Mouse (Mus musculus): ENCODE data around the gene Gm20683. TPM values are rescaled to one million over a fixed set of nuclear protein-coding genes. Genes with fewer than 3 reads are reported as not detected.

The Gm20683 gene
- total RNA-seq, 2 experiments from 2014 or later = 18.6 to 19.2 TPM

Small RNA genes within 50 kb of the gene (microRNA-seq; reads per million reads assigned to microRNA genes)
- gene Mir3082 = 0 reads per million in 2 experiments

Other genes with a start within 250 kb of the Gm20683 start
- gene Gng13, start 124.6 kb downstream of the Gm20683 start, total RNA-seq (2021) = not detected
- under 1 TPM; 0.41 to 0.49 TPM for gene Chtf18, start 114.3 kb downstream of the Gm20683 start, total RNA-seq (2021)
- 1 to 10 TPM; 2.5 to 3.1 TPM for gene Rpusd1, start 114.1 kb downstream of the Gm20683 start, total RNA-seq (2021)
- gene Mslnl, start 105.7 kb downstream of the Gm20683 start, total RNA-seq (2021) = not detected
- gene Msln, start 87.4 kb downstream of the Gm20683 start, total RNA-seq (2021) = under 1 TPM in 1 of 2 experiments, not detected in 1; 0.44 TPM
- gene Narfl, start 68.0 kb downstream of the Gm20683 start, total RNA-seq (2021) = 10 to 100 TPM; 26.0 to 30.5 TPM
- 10 to 100 TPM in 1 of 2 experiments, 1 to 10 TPM in 1; 8.7 to 10.1 TPM for gene Haghl, start 56.1 kb downstream of the Gm20683 start, total RNA-seq (2021)
- not detected for gene Ccdc78, start 55.2 kb downstream of the Gm20683 start, total RNA-seq (2021)
- 10 to 100 TPM; 34.8 to 38.9 TPM for gene Fam173a, start 48.9 kb downstream of the Gm20683 start, total RNA-seq (2021)
- not detected for gene AC134908.4, start 46.1 kb downstream of the Gm20683 start, total RNA-seq (2021)
- 10 to 100 TPM; 48.4 to 50.8 TPM for gene Metrn, start 44.6 kb downstream of the Gm20683 start, total RNA-seq (2021)
- gene Fbxl16, start 32.7 kb downstream of the Gm20683 start, total RNA-seq (2021) = 1 to 10 TPM; 1.2 to 1.5 TPM
- 1 to 10 TPM; 8.9 to 9.3 TPM for gene Wdr24, start 18.1 kb downstream of the Gm20683 start, total RNA-seq (2021)
- 10 to 100 TPM; 13.4 to 13.6 TPM for gene Jmjd8, start 12.9 kb downstream of the Gm20683 start, total RNA-seq (2021)
- gene Stub1, start 8.4 kb downstream of the Gm20683 start, total RNA-seq (2021) = 10 to 100 TPM; 85.4 to 86.0 TPM
- 10 to 100 TPM; 23.2 to 27.7 TPM for gene Rhbdl1, start 4.5 kb downstream of the Gm20683 start, total RNA-seq (2021)
- 10 to 100 TPM; 63.4 to 68.4 TPM for gene Rhot2, start 3.1 kb upstream of the Gm20683 start, total RNA-seq (2021)
- 1 to 10 TPM in 1 of 2 experiments, under 1 TPM in 1; 0.39 to 1.6 TPM for gene Wdr90, start 19.7 kb upstream of the Gm20683 start, total RNA-seq (2021)
- 100 to 1,000 TPM in 1 of 2 experiments, 10 to 100 TPM in 1; 87.2 to 102 TPM for gene Mcrip2, start 27.0 kb upstream of the Gm20683 start, total RNA-seq (2021)
- 10 to 100 TPM; 28.9 to 32.2 TPM for gene Mettl26, start 33.3 kb upstream of the Gm20683 start, total RNA-seq (2021)
- under 1 TPM; 0.59 to 0.69 TPM for gene Wfikkn1, start 39.1 kb upstream of the Gm20683 start, total RNA-seq (2021)
- gene Rab40c, start 78.0 kb upstream of the Gm20683 start, total RNA-seq (2021) = 10 to 100 TPM in 1 of 2 experiments, 1 to 10 TPM in 1; 8.5 to 10.8 TPM
- gene Pigq, start 103.2 kb upstream of the Gm20683 start, total RNA-seq (2021) = 10 to 100 TPM; 24.1 to 27.4 TPM
- not detected for gene Nhlrc4, start 103.2 kb upstream of the Gm20683 start, total RNA-seq (2021)
- gene A930017K11Rik, start 110.8 kb upstream of the Gm20683 start, total RNA-seq (2021) = not detected
- gene Capn15, start 144.0 kb upstream of the Gm20683 start, total RNA-seq (2021) = 1 to 10 TPM; 5.4 to 6.5 TPM
- gene Rab11fip3, start 227.8 kb upstream of the Gm20683 start, total RNA-seq (2021) = 10 to 100 TPM; 57.9 to 61.5 TPM
- gene Decr2, start 248.6 kb upstream of the Gm20683 start, total RNA-seq (2021) = 1 to 10 TPM; 2.3 to 2.8 TPM

Measured in gastrocnemius, postnatal 36 days (tissue).